Mouse (Mus musculus): Measurements from ENCODE around the gene Hcar2. TPM values are rescaled to one million over a fixed set of nuclear protein-coding genes. Genes with fewer than 3 reads are reported as not detected.

The Hcar2 gene
- not detected in 2 replicates for polyA plus RNA-seq (2014; fragmentation: Nextera tagmentation; extraction: Ambion mirVana)

DNA sequence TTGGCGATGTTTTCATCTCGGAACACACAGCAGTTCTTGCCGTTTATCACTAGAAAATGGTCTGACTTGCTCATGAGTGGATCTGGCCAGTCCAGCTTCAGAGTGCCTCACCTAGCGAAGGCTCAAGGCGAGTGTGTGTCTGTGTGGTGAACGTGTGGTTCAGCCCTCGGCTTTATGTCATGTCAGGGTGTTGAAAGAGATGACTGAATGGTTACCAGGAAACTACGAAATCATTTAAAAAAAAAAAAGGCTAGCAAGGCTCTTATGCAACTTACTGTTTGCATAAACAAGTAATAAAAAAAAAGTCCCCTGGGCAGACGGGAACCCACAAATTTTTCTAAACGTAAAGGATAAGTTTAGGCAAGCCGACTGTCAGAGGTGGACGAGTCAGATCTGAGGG is at the start of gene Hcar2:
Hcar2 (minus strand) TSS at position 135 of the 400 bp plus-strand sequence.
- 91% methylated on average over 12 of the region's 12 CpGs for WGBS
- H3K4me2 ChIP-seq, result no peak within 1 kb of the TSS
- DNase-seq (ENCODE audit: low spot score, missing footprints), result peak; percentile 44
- no peaks in the 10 kb centered on the region for H3K9me3 ChIP-seq (ENCODE audit: control insufficient read depth, low read length)
- no peak within 1 kb of the TSS for H3K9ac ChIP-seq (ENCODE audit: low read length)
- H3K27me3 ChIP-seq (ENCODE audit: control insufficient read depth, insufficient read depth, low read length), result no peaks in the 10 kb centered on the region
- no peak within 1 kb of the TSS for H3K4me3 ChIP-seq (ENCODE audit: low read depth, low read length)
- H3K27ac ChIP-seq (ENCODE audit: low read depth, low read length), result no peak within 1 kb of the TSS
- no peaks in the 10 kb centered on the region for H3K4me1 ChIP-seq (ENCODE audit: control insufficient read depth, insufficient read depth, low read length)
- H3K36me3 ChIP-seq (ENCODE audit: control insufficient read depth, insufficient read depth, low read length), result no peaks in the 10 kb centered on the region
- no peak for ATAC-seq (ENCODE audit: low FRiP score)

DNA sequence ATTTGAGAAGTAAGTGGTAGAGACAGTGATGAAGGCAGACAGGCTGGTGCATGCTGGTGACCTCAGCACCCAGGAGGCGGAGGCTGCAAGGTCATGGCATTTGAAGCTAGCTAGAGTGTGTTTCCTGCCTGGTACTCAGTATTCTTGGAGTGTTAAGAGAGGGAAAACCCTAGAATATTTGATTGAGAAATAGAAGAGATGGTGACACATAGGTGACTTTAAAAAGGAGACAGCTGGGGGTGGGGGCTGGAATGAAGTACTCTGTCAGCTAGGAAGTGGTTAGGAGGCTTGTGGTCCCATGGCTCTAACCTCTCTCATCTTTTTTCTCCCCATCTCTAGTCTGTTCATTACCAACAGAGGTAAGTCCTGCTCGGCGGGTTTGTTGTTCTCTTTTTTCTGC is 49.6 kb upstream of the Hcar2 start:
- no peak overlapping the region for H3K27ac ChIP-seq (ENCODE audit: low read depth, low read length)
- H3K4me3 ChIP-seq (ENCODE audit: low read depth, low read length), result no peak overlapping the region
- no peak overlapping the region for H3K9ac ChIP-seq (ENCODE audit: low read length)
- 91% methylated on average over 3 of the region's 3 CpGs for WGBS
- H3K9me3 ChIP-seq (ENCODE audit: control insufficient read depth, low read length), result no peaks in the 10 kb centered on the region
- no peaks in the 10 kb centered on the region for H3K4me1 ChIP-seq (ENCODE audit: control insufficient read depth, insufficient read depth, low read length)
- no peak for DNase-seq (ENCODE audit: low spot score, missing footprints)
- ATAC-seq (ENCODE audit: low FRiP score), result no peak
- H3K27me3 ChIP-seq (ENCODE audit: control insufficient read depth, insufficient read depth, low read length), result no peaks in the 10 kb centered on the region
- no peak overlapping the region for H3K4me2 ChIP-seq
- H3K36me3 ChIP-seq (ENCODE audit: control insufficient read depth, insufficient read depth, low read length), result peaks cover 16% of the 10 kb centered on the region

GRCm38 (mm10) chr5:123907631-123907977 is 42.3 kb upstream of the Hcar2 start:
- H3K27ac ChIP-seq (ENCODE audit: low read depth, low read length), result no peak overlapping the region
- no peaks in the 10 kb centered on the region for H3K9me3 ChIP-seq (ENCODE audit: control insufficient read depth, low read length)
- DNase-seq (ENCODE audit: low spot score, missing footprints), result no peak
- 8% methylated on average over 10 of the region's 10 CpGs for WGBS
- no peaks in the 10 kb centered on the region for H3K27me3 ChIP-seq (ENCODE audit: control insufficient read depth, insufficient read depth, low read length)
- H3K4me1 ChIP-seq (ENCODE audit: control insufficient read depth, insufficient read depth, low read length), result peaks cover 12% of the 10 kb centered on the region
- peak overlapping the region; percentile 94 for H3K9ac ChIP-seq (ENCODE audit: low read length)
- peaks cover 10% of the 10 kb centered on the region for H3K36me3 ChIP-seq (ENCODE audit: control insufficient read depth, insufficient read depth, low read length)
- peak overlapping the region; percentile 95 for H3K4me2 ChIP-seq
- no peak for ATAC-seq (ENCODE audit: low FRiP score)
- H3K4me3 ChIP-seq (ENCODE audit: low read depth, low read length), result peak overlapping the region; percentile 81

GRCm38 (mm10) chr5:123906976-123907630 is 41.8 kb upstream of the Hcar2 start, which contains the start of gene Denr:
Gene Denr, plus strand, starts transcription at chr5:123907175.
- H3K9me3 ChIP-seq (ENCODE audit: control insufficient read depth, low read length), result no peaks in the 10 kb centered on the region
- H3K4me1 ChIP-seq (ENCODE audit: control insufficient read depth, insufficient read depth, low read length), result peaks cover 12% of the 10 kb centered on the region
- peaks cover 10% of the 10 kb centered on the region for H3K36me3 ChIP-seq (ENCODE audit: control insufficient read depth, insufficient read depth, low read length)
- H3K27ac ChIP-seq (ENCODE audit: low read depth, low read length), result peak within 1 kb of the TSS; percentile 65; the same call in 1 of the 2 replicates
- DNase-seq (ENCODE audit: low spot score, missing footprints) (peak; percentile 100), ATAC-seq (ENCODE audit: low FRiP score) (peak; percentile 98)
- H3K9ac ChIP-seq (ENCODE audit: low read length), result peak within 1 kb of the TSS; percentile 94
- under 1% methylated on average over 60 of the region's 61 CpGs for WGBS
- H3K4me3 ChIP-seq (ENCODE audit: low read depth, low read length), result peak within 1 kb of the TSS; percentile 81
- no peaks in the 10 kb centered on the region for H3K27me3 ChIP-seq (ENCODE audit: control insufficient read depth, insufficient read depth, low read length)
- H3K4me2 ChIP-seq, result peak within 1 kb of the TSS; percentile 95

GRCm38 (mm10) chr5:123906146-123906975 is 41.1 kb upstream of the Hcar2 start:
- Histone ChIP-seq H3K27me3 (ENCODE audit: control insufficient read depth, insufficient read depth, low read length) (no peaks in the 10 kb centered on the region), H3K9ac (ENCODE audit: low read length) (0 out of 2 replicates have a peak overlapping the region, but pooled peaks have one; percentile 30), H3K4me3 (ENCODE audit: low read depth, low read length) (peak overlapping the region; percentile 81; the same call in 1 of the 2 replicates), H3K9me3 (ENCODE audit: control insufficient read depth, low read length) (no peaks in the 10 kb centered on the region), H3K27ac (ENCODE audit: low read depth, low read length) (no peak overlapping the region), H3K4me2 (peak overlapping the region; percentile 27; the same call in 1 of the 2 replicates), H3K4me1 (ENCODE audit: control insufficient read depth, insufficient read depth, low read length) (peaks cover 12% of the 10 kb centered on the region), H3K36me3 (ENCODE audit: control insufficient read depth, insufficient read depth, low read length) (peaks cover 10% of the 10 kb centered on the region)
- ATAC-seq (ENCODE audit: low FRiP score), result no peak
- DNase-seq (ENCODE audit: low spot score, missing footprints), result peak; percentile 88
- WGBS, result 76% methylated on average over 17 of the region's 17 CpGs

- no peak for DNase-seq (ENCODE audit: low spot score, missing footprints)
These were observed 38.9 kb upstream of the Hcar2 start for GRCm38 (mm10) chr5:123904059-123904672.

GRCm38 (mm10) chr5:123897352-123897751 is 32.1 kb upstream of the Hcar2 start:
- WGBS, result 85% methylated on average over 13 of the region's 13 CpGs
- no peak overlapping the region for H3K4me3 ChIP-seq (ENCODE audit: low read depth, low read length)
- H3K27me3 ChIP-seq (ENCODE audit: control insufficient read depth, insufficient read depth, low read length), result no peaks in the 10 kb centered on the region
- H3K36me3 ChIP-seq (ENCODE audit: control insufficient read depth, insufficient read depth, low read length), result no peaks in the 10 kb centered on the region
- H3K9me3 ChIP-seq (ENCODE audit: control insufficient read depth, low read length), result no peaks in the 10 kb centered on the region
- no peak overlapping the region for H3K27ac ChIP-seq (ENCODE audit: low read depth, low read length)
- no peaks in the 10 kb centered on the region for H3K4me1 ChIP-seq (ENCODE audit: control insufficient read depth, insufficient read depth, low read length)
- DNase-seq (ENCODE audit: low spot score, missing footprints) (no peak), ATAC-seq (ENCODE audit: low FRiP score) (no peak)
- H3K9ac ChIP-seq (ENCODE audit: low read length), result no peak overlapping the region
- no peak overlapping the region for H3K4me2 ChIP-seq

More at GRCm38 (mm10) chr5:123904059-123904672, 38.9 kb upstream of the Hcar2 start:
- Histone ChIP-seq H3K36me3 (ENCODE audit: control insufficient read depth, insufficient read depth, low read length) (peaks cover 2% of the 10 kb centered on the region; the same call in 1 of the 2 replicates), H3K4me1 (ENCODE audit: control insufficient read depth, insufficient read depth, low read length) (peaks cover 12% of the 10 kb centered on the region), H3K9ac (ENCODE audit: low read length) (no peak overlapping the region), H3K4me2 (no peak overlapping the region), H3K4me3 (ENCODE audit: low read depth, low read length) (no peak overlapping the region), H3K9me3 (ENCODE audit: control insufficient read depth, low read length) (no peaks in the 10 kb centered on the region), H3K27ac (ENCODE audit: low read depth, low read length) (no peak overlapping the region), H3K27me3 (ENCODE audit: control insufficient read depth, insufficient read depth, low read length) (no peaks in the 10 kb centered on the region)
- ATAC-seq (ENCODE audit: low FRiP score), result no peak
- WGBS, result 73% methylated on average over 11 of the region's 11 CpGs

- 88% methylated on average over 11 of the region's 11 CpGs for WGBS
- Histone ChIP-seq H3K27me3 (ENCODE audit: control insufficient read depth, insufficient read depth, low read length) (no peaks in the 10 kb centered on the region), H3K27ac (ENCODE audit: low read depth, low read length) (no peak overlapping the region), H3K4me2 (no peak overlapping the region), H3K4me1 (ENCODE audit: control insufficient read depth, insufficient read depth, low read length) (no peaks in the 10 kb centered on the region), H3K4me3 (ENCODE audit: low read depth, low read length) (no peak overlapping the region), H3K36me3 (ENCODE audit: control insufficient read depth, insufficient read depth, low read length) (no peaks in the 10 kb centered on the region), H3K9ac (ENCODE audit: low read length) (no peak overlapping the region), H3K9me3 (ENCODE audit: control insufficient read depth, low read length) (no peaks in the 10 kb centered on the region)
- ATAC-seq (ENCODE audit: low FRiP score) (no peak), DNase-seq (ENCODE audit: low spot score, missing footprints) (no peak)
These were observed 31.1 kb upstream of the Hcar2 start for GRCm38 (mm10) chr5:123896395-123896794.

Data from midbrain, embryonic 11.5 days (tissue).